Mouse (Mus musculus) testis, adult 2 months (tissue): ENCODE results near the gene Chn2. TPM values are rescaled to one million over a fixed set of nuclear protein-coding genes. Genes with fewer than 3 reads are reported as not detected.

ENCODE experiments used
- H3K27ac ChIP-seq: fragments of 200-500 bp; 2 replicates; pipeline ENCODE4 v1.5.1; 2012; ENCODE audit warnings: low read depth, low read length; ENCODE audit not compliant: control insufficient read depth, insufficient read depth
- H3K27me3 ChIP-seq: fragments of 200-500 bp; 2 replicates; pipeline ENCODE4 v1.6.1; 2012; ENCODE audit warnings: mild to moderate bottlenecking, low read length, moderate library complexity; ENCODE audit not compliant: control insufficient read depth, insufficient read depth
- H3K36me3 ChIP-seq: fragments of 200-500 bp; 2 replicates; pipeline ENCODE4 v1.6.1; 2012; ENCODE audit warnings: mild to moderate bottlenecking, low read length; ENCODE audit not compliant: control insufficient read depth, insufficient read depth
- H3K4me1 ChIP-seq: fragments of 200-500 bp; 2 replicates; pipeline ENCODE4 v1.6.1; 2012; ENCODE audit warnings: low read length; ENCODE audit not compliant: control insufficient read depth, insufficient read depth
- H3K4me3 ChIP-seq: fragments of 200-500 bp; 2 replicates; pipeline ENCODE4 v1.5.1; 2012; ENCODE audit warnings: low read depth, mild to moderate bottlenecking, low read length, moderate library complexity, mixed read lengths; ENCODE audit not compliant: control insufficient read depth
- CTCF ChIP-seq: fragments of 200-500 bp; IDR thresholded peaks from 2 replicates; pipeline ENCODE4 v1.5.1; 2012; ENCODE audit warnings: low read depth, mild to moderate bottlenecking, inconsistent platforms, low read length, moderate library complexity; ENCODE audit not compliant: control insufficient read depth, insufficient read depth, insufficient replicate concordance
- POLR2A ChIP-seq: fragments of 200-500 bp; IDR thresholded peaks from 2 replicates; pipeline ENCODE4 v1.6.1; 2012; ENCODE audit warnings: low read depth, mild to moderate bottlenecking, inconsistent platforms, low read length, moderate library complexity; ENCODE audit not compliant: control insufficient read depth
- polyA plus RNA-seq: library from polyadenylated mRNA; depleted of rRNA; stranded (reverse); fragments of >200 nt; gene quantifications from 2 replicates; pipeline ENCODE4 v1.2.3, GENCODE M21; 2012

Chn2 gene
- polyA plus RNA-seq, 1 experiment: 637 TPM

DNA sequence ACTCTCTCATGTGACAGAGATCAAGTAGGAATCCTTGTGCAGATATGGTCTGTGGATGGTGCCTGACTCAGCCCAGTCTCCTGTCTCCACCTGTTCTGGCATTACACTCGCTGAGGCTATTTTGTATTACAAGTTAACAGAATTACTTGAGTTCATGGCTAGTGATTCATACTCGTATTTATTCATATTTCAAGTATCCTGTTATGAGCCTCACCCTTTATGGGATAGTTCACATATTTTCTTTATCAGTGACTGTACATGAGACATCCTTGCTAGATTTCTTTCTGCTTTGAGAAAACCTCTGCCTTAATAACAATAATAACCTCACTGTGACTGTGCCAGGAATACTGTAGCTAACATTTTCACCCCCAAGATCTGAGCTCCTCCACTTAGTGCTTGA, 164.0 kb downstream of the Chn2 start:
- TF ChIP-seq POLR2A (no peak), CTCF (no peak)
- Histone ChIP-seq H3K27ac (no peak overlapping the region), H3K4me1 (no peaks in the 10 kb centered on the region), H3K27me3 (no peaks in the 10 kb centered on the region), H3K4me3 (no peak overlapping the region), H3K36me3 (no peaks in the 10 kb centered on the region)

DNA sequence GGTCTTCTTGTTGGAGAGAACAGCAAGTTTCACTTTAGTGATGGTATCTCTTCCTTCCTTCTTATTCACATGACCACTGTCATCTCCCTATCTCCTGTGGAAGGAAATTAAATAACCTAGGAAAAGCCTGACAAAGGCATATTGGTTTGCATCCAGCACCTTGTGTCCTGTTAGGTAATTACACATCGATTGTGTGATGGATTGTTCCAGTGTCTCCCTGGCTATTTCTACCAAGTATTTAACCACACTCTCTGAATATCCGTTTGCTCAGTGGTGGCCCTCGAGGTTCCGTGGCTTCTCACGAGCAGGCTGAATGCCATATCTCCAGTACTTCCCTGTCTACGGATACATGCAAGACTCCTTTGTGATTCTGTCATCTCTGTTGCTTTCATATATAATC, 164.6 kb downstream of the Chn2 start:
- no peaks in the 10 kb centered on the region for H3K27me3 ChIP-seq
- no peak overlapping the region for H3K4me3 ChIP-seq
- H3K36me3 ChIP-seq: no peaks in the 10 kb centered on the region
- H3K27ac ChIP-seq: no peak overlapping the region
- H3K4me1 ChIP-seq: no peaks in the 10 kb centered on the region
- TF ChIP-seq POLR2A (no peak), CTCF (no peak)

DNA sequence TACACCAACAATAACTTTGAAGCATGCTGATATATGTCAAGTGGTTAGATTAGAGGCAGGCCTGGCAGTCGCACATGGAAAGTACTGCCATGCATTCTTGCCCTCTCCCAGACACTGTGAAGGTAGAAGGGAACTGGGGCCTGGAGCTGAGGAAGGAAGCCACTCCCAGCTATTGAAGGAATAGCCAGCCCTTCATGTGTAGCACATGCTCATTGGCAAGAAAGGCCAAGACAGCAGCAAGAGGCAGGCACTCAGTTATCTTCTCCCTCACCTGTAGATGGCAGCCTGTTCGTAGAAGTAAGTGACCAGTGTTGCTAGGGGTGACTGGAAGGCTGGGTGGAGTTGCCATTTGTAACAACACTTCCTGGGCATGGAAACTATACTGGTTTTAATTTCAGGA, 165.6 kb downstream of the Chn2 start:
- Histone ChIP-seq H3K4me1 (no peaks in the 10 kb centered on the region), H3K27ac (no peak overlapping the region), H3K4me3 (no peak overlapping the region), H3K36me3 (no peaks in the 10 kb centered on the region), H3K27me3 (no peaks in the 10 kb centered on the region)
- no peak for TF ChIP-seq POLR2A
- no peak for TF ChIP-seq CTCF

DNA sequence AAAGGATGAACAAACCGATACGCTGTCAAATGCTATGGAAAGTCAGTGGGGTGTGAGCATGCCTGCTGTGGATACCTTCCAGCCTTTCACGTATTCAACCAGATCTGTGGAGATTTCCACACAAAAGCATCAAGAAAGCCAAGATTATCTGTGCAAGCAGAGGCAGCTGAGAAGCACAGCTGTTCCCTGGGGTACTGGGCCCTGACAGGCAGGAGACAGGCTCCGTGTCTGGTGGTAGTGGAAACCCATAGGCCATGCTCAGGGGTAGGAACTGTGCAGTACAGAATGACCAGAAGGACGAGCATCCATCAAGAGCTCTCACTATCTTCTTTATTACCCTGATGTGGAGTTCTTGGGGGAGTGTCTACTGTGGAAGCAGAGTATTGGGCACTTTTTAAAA, 166.1 kb downstream of the Chn2 start:
- TF ChIP-seq POLR2A (no peak), CTCF (no peak)

DNA sequence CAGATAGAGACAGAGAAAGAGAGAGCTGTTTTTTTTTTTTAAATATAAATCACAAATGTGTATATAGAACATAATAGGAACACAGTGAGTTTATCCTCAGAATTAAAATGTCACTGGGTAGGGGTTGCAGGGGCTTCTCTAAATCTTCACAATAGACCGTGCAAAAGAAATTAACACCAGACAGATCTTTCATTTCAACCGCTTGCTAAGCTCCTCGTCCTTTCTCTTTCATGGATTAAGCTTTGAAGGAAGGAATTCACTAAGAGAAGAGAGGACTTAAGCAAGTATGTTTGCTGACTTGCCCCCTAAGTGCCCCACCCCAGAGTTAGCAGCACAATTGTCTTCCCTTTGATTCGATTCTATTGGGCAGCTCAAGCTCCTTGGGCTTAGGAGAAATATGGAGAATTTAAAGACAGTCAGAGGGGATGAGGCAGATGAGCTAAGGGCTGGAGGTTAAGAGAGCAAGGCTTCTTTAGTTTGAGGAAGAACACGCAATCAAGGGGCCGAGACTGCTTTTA, 166.9 kb downstream of the Chn2 start:
- TF ChIP-seq POLR2A (no peak), CTCF (no peak)
- H3K36me3 ChIP-seq: no peaks in the 10 kb centered on the region
- no peak overlapping the region for H3K4me3 ChIP-seq
- no peaks in the 10 kb centered on the region for H3K27me3 ChIP-seq
- H3K27ac ChIP-seq: no peak overlapping the region
- H3K4me1 ChIP-seq: no peaks in the 10 kb centered on the region

More for the DNA sequence above, 166.1 kb downstream of the Chn2 start:
- H3K27ac ChIP-seq: no peak overlapping the region
- H3K36me3 ChIP-seq: no peaks in the 10 kb centered on the region
- no peaks in the 10 kb centered on the region for H3K27me3 ChIP-seq
- no peak overlapping the region for H3K4me3 ChIP-seq
- H3K4me1 ChIP-seq: no peaks in the 10 kb centered on the region

DNA sequence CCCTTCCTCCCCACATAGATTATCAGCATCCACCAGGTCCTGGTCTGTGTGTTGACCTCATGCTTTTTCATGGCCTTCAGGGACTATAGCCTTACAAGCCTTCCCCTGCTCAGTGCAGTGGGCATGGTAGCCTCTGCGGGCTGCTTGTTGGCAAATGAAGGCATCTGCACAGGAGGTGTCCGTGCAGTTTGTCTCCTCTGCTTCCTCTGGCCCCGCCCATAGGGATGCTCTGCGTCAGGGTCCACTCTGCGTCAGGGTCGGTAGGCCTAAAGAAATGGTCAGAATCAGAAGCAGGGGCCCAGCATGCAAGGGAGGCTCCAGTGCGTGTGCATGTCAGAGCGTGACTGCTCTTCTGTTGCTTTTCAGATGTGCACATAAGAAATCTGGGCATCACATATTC, 169.4 kb downstream of the Chn2 start:
- TF ChIP-seq CTCF (no peak), POLR2A (no peak)
- Histone ChIP-seq H3K4me3 (no peak overlapping the region), H3K27ac (no peak overlapping the region), H3K4me1 (no peaks in the 10 kb centered on the region), H3K27me3 (no peaks in the 10 kb centered on the region), H3K36me3 (no peaks in the 10 kb centered on the region)

DNA sequence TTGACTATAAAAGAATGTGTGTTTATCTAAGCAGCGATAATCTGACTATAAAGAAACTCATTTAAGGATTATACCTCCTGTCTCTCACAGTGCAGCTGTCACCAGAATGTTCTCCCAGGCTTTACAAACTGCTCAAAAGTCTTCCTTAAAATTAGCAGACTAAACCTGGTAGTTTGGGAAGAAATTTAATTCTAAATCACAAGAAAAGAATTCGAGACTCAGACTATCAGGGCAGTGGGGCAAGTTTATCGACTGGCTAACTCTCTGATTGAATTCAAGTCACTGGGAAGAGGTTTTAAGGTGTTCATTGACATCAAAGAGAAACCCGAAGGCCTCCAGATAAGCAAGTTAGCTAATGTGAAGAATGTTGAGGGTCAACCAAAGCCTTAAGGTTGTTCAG, 171.6 kb downstream of the Chn2 start:
- H3K4me1 ChIP-seq: no peaks in the 10 kb centered on the region
- TF ChIP-seq POLR2A (no peak), CTCF (no peak)
- no peaks in the 10 kb centered on the region for H3K27me3 ChIP-seq
- H3K36me3 ChIP-seq: no peaks in the 10 kb centered on the region
- no peak overlapping the region for H3K27ac ChIP-seq
- no peak overlapping the region for H3K4me3 ChIP-seq

DNA sequence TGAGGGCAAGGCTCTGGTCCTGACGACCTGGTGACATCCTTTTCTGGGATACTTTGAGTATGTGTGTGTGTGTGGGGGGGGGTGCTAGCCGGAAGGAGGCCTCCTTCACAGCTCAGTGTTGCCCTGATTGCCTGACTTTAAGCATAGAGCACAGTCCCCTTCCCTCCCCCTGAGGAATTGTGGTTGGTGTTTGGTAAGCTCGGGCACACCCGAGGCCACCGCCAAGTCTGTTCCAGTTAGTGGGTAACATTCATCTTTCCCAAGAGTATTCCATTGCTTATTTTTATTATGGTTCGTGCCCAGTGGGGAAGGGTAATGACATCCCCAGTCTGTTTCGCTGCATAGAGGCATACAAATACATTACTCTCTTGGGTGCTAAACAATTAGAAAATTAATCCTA, 172.6 kb downstream of the Chn2 start:
- TF ChIP-seq CTCF (no peak), POLR2A (no peak)
- Histone ChIP-seq H3K27me3 (no peaks in the 10 kb centered on the region), H3K27ac (no peak overlapping the region), H3K4me1 (no peaks in the 10 kb centered on the region), H3K36me3 (no peaks in the 10 kb centered on the region), H3K4me3 (no peak overlapping the region)
